In the genomic region with DNA sequence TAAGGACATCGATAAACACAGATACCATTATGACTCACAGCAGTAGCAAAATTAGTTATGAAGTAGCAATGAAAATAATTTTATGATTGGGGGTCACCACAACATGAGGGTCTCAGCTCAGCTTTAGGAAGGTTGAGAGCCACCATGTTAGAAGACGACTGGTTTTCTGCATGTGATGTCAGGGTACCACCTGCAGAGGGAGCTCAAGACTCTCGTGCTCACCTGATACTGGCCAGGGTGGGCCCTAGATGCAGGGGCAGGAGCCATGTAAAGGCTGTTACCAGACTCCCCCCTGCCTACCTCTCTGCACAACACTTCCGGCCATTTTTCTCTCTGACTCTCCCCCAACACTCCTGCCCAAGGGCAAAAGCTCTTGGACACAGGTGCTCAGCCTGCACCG, we compare ENCODE assay signal across 14 mouse cellular contexts. TPM values are rescaled to one million over a fixed set of nuclear protein-coding genes. Genes with fewer than 3 reads are reported as not detected.
DNase-seq lines count a peak whose midpoint lies in the region; ATAC-seq and TF ChIP-seq lines count a peak whose summit lies in the region.
"Had no signal": no experiment of that assay in that cellular context is flagged by ENCODE, and none has a peak within 500 bp of the region (broad histone marks: within the 10 kb centered on the region; RNA-seq: fewer than 3 reads in every experiment).

No protein-coding gene starts in this region.

- no peak overlapping the region for H3K4me2 ChIP-seq in heart, postnatal 0 days (ENCODE audit: low read depth, low read length)
- no peak overlapping the region for H3K4me2 ChIP-seq in heart, embryonic 12.5 days
- H3K4me2 ChIP-seq: heart, embryonic 15.5 days had no signal

- 67% methylated on average over 5 of the region's 5 CpGs for WGBS in heart, postnatal 0 days
- 60% methylated on average over 5 of the region's 5 CpGs for WGBS in heart, embryonic 12.5 days

- H3K9me3 ChIP-seq in heart, postnatal 0 days (replicated peaks; ENCODE audit: control insufficient read depth, low read length) = no peaks in the 10 kb centered on the region
- H3K9me3 ChIP-seq in heart, embryonic 12.5 days (replicated peaks) = no peaks in the 10 kb centered on the region
- H3K9me3 ChIP-seq: heart, embryonic 15.5 days; megakaryocyte, embryonic 14.5 days had no signal

- no peak for DNase-seq in heart, postnatal 0 days (ENCODE audit: low spot score)
- DNase-seq in testis, postnatal 10 days (ENCODE audit: low spot score) = no peak
- DNase-seq in R1 (ENCODE audit: low read depth, low spot score) = peak; percentile 46
- DNase-seq in thymus, postnatal 36 days = peak; percentile 8 to 14
- DNase-seq in left cerebral cortex, postnatal 36 days (ENCODE audit: low spot score in 2 of 2) = no peak
- DNase-seq in kidney, adult 11 months = no peak
- DNase-seq: cerebellum, adult 9-11 months had no signal

- TF ChIP-seq POLR2A in testis, adult 2 months (IDR thresholded peaks at IDR 0.05; ENCODE audit: control insufficient read depth, low read depth, low read length) = no peak

- H3K27ac ChIP-seq in heart, postnatal 0 days (ENCODE audit: low read depth) = no peak overlapping the region
- no peak overlapping the region for H3K27ac ChIP-seq in heart, embryonic 12.5 days (ENCODE audit: poor library complexity, severe bottlenecking)
- no peak overlapping the region for H3K27ac ChIP-seq in testis, adult 2 months (ENCODE audit: control insufficient read depth, insufficient read depth, low read depth, low read length)
- H3K27ac ChIP-seq: heart, embryonic 15.5 days had no signal

- intact Hi-C loops in left cerebral cortex, postnatal 36 days (cut with DNase I) = no loop called here

- no peak for TF ChIP-seq EP300 in heart, postnatal 0 days (IDR thresholded peaks at IDR 0.05; ENCODE audit: low read depth)

- H3K36me3 ChIP-seq in heart, postnatal 0 days (replicated peaks; ENCODE audit: control insufficient read depth, insufficient read depth, low read length) = no peaks in the 10 kb centered on the region
- H3K36me3 ChIP-seq in heart, embryonic 12.5 days = no peaks in the 10 kb centered on the region
- no peaks in the 10 kb centered on the region for H3K36me3 ChIP-seq in testis, adult 2 months (ENCODE audit: control insufficient read depth, insufficient read depth, low read length)
- H3K36me3 ChIP-seq: heart, embryonic 15.5 days had no signal

- H3K9ac ChIP-seq in heart, postnatal 0 days (replicated peaks; ENCODE audit: low read depth, low read length) = no peak overlapping the region
- no peak overlapping the region for H3K9ac ChIP-seq in heart, embryonic 12.5 days
- H3K9ac ChIP-seq: heart, embryonic 15.5 days had no signal

- no peak overlapping the region for H3K4me3 ChIP-seq in heart, postnatal 0 days (ENCODE audit: low read depth, low read length)
- no peak overlapping the region for H3K4me3 ChIP-seq in heart, embryonic 12.5 days
- H3K4me3 ChIP-seq in testis, adult 2 months (ENCODE audit: control insufficient read depth, low read depth, low read length) = no peak overlapping the region
- H3K4me3 ChIP-seq: heart, embryonic 15.5 days; megakaryocyte, embryonic 14.5 days had no signal

- no peak for ATAC-seq in heart, postnatal 0 days (ENCODE audit: insufficient read depth, low read depth)
- no peak for ATAC-seq in heart, embryonic 12.5 days (ENCODE audit: insufficient number of reproducible peaks, low FRiP score)
- ATAC-seq: Patski had no signal

- peak; percentile 41 for TF ChIP-seq CTCF in heart, postnatal 0 days (IDR thresholded peaks at IDR 0.05; ENCODE audit: low read depth)
- TF ChIP-seq CTCF in testis, adult 2 months (IDR thresholded peaks at IDR 0.05; ENCODE audit: control insufficient read depth, insufficient read depth, insufficient replicate concordance, low read depth, low read length) = peak; percentile 60; the same call in 1 of the 2 replicates

- peaks cover 47% of the 10 kb centered on the region for H3K4me1 ChIP-seq in heart, postnatal 0 days (ENCODE audit: control insufficient read depth, insufficient read depth)
- peaks cover 26% of the 10 kb centered on the region for H3K4me1 ChIP-seq in heart, embryonic 12.5 days (replicated peaks)
- H3K4me1 ChIP-seq in testis, adult 2 months (ENCODE audit: control insufficient read depth, insufficient read depth, low read length) = no peaks in the 10 kb centered on the region
- H3K4me1 ChIP-seq: megakaryocyte, embryonic 14.5 days had no signal

- H3K27me3 ChIP-seq in heart, postnatal 0 days (ENCODE audit: control insufficient read depth, insufficient read depth, low read length) = no peaks in the 10 kb centered on the region
- H3K27me3 ChIP-seq in heart, embryonic 12.5 days (replicated peaks) = no peaks in the 10 kb centered on the region
- no peaks in the 10 kb centered on the region for H3K27me3 ChIP-seq in testis, adult 2 months (ENCODE audit: control insufficient read depth, insufficient read depth, low read length)
- H3K27me3 ChIP-seq: heart, embryonic 15.5 days; Patski had no signal

RNA-seq across cellular contexts. Expression of gene Ntsr2, which starts 11.2 kb away (rescaled TPM):
- total RNA-seq in heart, postnatal 0 days (2014; rRNA removed; ENCODE audit: low replicate concordance) = 0.38 TPM in 1 of 2 replicates, not detected in the other
- 0.79 and 0.82 TPM in 2 replicates for polyA plus RNA-seq in heart, postnatal 0 days (2015; fragmentation: Nextera tagmentation; extraction: Ambion mirVana)
- not detected in 2 replicates for polyA plus RNA-seq in heart, embryonic 12.5 days (2016; fragmentation: Nextera tagmentation; extraction: Ambion mirVana)
- 0.90 and 1.7 TPM in 2 replicates for polyA plus RNA-seq in testis, adult 2 months (2012; rRNA removed)
- 100 to 1,000 TPM; 154 to 164 TPM for total RNA-seq in left cerebral cortex, postnatal 36 days (2021)
- polyA plus RNA-seq: intestine, embryonic 14.5 days; limb, embryonic 14.5 days; Patski had no signal

RNA-seq across cellular contexts. Expression of gene Lpin1, which starts 31.2 kb away (rescaled TPM):
- 16.9 and 24.8 TPM in 2 replicates for total RNA-seq in heart, postnatal 0 days (2014; rRNA removed; ENCODE audit: low replicate concordance)
- 10.6 and 11.1 TPM in 2 replicates for polyA plus RNA-seq in heart, postnatal 0 days (2015; fragmentation: Nextera tagmentation; extraction: Ambion mirVana)
- polyA plus RNA-seq in heart, embryonic 12.5 days (2016; fragmentation: Nextera tagmentation; extraction: Ambion mirVana) = 6.5 and 6.9 TPM in 2 replicates
- polyA plus RNA-seq in testis, adult 2 months (2012; rRNA removed) = 300 and 301 TPM in 2 replicates
- 10 to 100 TPM; 19.6 to 23.0 TPM for total RNA-seq in left cerebral cortex, postnatal 36 days (2021)

Comparison
In these comparisons a context has a peak if more than half of its experiments do, and no peak if none do; other contexts are left out.
1. DNase-seq: peak in R1 (single experiment) and thymus, postnatal 36 days (2 of 2); none in heart, postnatal 0 days (single experiment), testis, postnatal 10 days (single experiment), left cerebral cortex, postnatal 36 days (0 of 2) and kidney, adult 11 months (single experiment).
2. RNA of gene Lpin1, which starts 31.2 kb away (polyA plus RNA-seq): 300 to 301 TPM in testis, adult 2 months; 10.6 to 11.1 TPM in heart, postnatal 0 days and 6.5 to 6.9 TPM in heart, embryonic 12.5 days; every median in the first group is over 10 times any median in the second.